Mouse (Mus musculus) midbrain, embryonic 16.5 days (tissue): ENCODE data around the gene Cd180. TPM values are rescaled to one million over a fixed set of nuclear protein-coding genes. Genes with fewer than 3 reads are reported as not detected.
A peak's percentile ranks its signal among the peaks of the same experiment; 100 is the strongest.

Experiments used
- ATAC-seq: fragments of 200-750 bp; cut with Nextera tagmentation; 2 replicates; pipeline ENCODE4 v1.8.0; 2017; ENCODE audit warnings: moderate TSS enrichment
- H3K27ac ChIP-seq: fragments of 300-500 bp; sonication (generic); 2 replicates; pipeline ENCODE4 v1.5.1; 2014; ENCODE audit warnings: mild to moderate bottlenecking, low read length, mixed read lengths
- H3K27me3 ChIP-seq: fragments of 300-500 bp; sonication (generic); 2 replicates; pipeline ENCODE4 v1.6.1; 2014; ENCODE audit warnings: low read depth, low read length, mixed read lengths; ENCODE audit not compliant: control insufficient read depth, insufficient read depth
- H3K36me3 ChIP-seq: fragments of 300-500 bp; sonication (generic); 2 replicates; pipeline ENCODE4 v1.6.1; 2014; ENCODE audit warnings: mild to moderate bottlenecking, low read length, moderate library complexity, mixed read lengths; ENCODE audit not compliant: control insufficient read depth, insufficient read depth
- H3K4me1 ChIP-seq: fragments of 300-500 bp; sonication (generic); 2 replicates; pipeline ENCODE4 v1.6.1; 2014; ENCODE audit warnings: mild to moderate bottlenecking, low read length, mixed read lengths; ENCODE audit not compliant: control insufficient read depth, insufficient read depth
- H3K4me2 ChIP-seq: fragments of 300-500 bp; sonication (generic); 2 replicates; pipeline ENCODE4 v1.6.1; 2014; ENCODE audit warnings: mild to moderate bottlenecking, low read length, mixed read lengths
- H3K4me3 ChIP-seq: fragments of 300-500 bp; sonication (generic); 2 replicates; pipeline ENCODE4 v1.5.1; 2014; ENCODE audit warnings: low read depth, mild to moderate bottlenecking, low read length, moderate library complexity, mixed read lengths
- H3K9ac ChIP-seq: fragments of 300-500 bp; sonication (generic); 2 replicates; pipeline ENCODE4 v1.6.1; 2014; ENCODE audit warnings: low read depth, low read length, mixed read lengths
- H3K9me3 ChIP-seq: fragments of 300-500 bp; sonication (generic); replicated peaks from 2 replicates; pipeline ENCODE4 v1.6.1; 2014; ENCODE audit warnings: mild to moderate bottlenecking, low read length, mixed read lengths; ENCODE audit not compliant: control insufficient read depth, poor library complexity, severe bottlenecking
- WGBS: fragments of 180-500 bp; shearing (Covaris S2); extraction: QIAGEN DNeasy Blood & Tissue Kit; methylation state at CpG from one replicate; pipeline ENCODE4 v1.1.7; 2014; 5-methylcytosine and 5-hydroxymethylcytosine counted together
- polyA plus RNA-seq: library from polyadenylated mRNA; unstranded; fragments of >200 nt; fragmentation: Nextera tagmentation; extraction: Ambion mirVana; gene quantifications from 2 replicates; pipeline ENCODE4 v1.2.1, GENCODE M21; 2015

The Cd180 gene
- polyA plus RNA-seq, 1 experiment from 2014 or later = 0.94 TPM

DNA sequence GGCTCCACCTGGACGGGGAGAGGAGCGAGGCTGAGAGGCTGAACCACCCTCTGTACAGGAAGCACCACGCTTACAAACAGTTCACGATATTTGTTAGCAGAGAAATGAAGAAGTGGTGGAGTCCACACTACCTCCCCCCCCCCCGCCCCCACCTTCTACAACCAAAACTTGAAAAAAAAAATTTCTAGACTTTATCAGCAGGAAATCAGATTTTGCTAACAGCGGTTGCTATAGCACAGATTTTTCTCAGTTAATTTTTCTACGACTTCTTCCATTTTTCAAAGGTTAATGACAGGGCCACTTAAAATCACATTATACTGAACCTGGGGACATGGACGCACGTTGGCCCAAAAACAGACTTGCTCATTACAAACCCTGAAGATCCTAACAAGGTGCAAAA, 68.1 kb downstream of the Cd180 start:
- no peak overlapping the region for H3K4me3 ChIP-seq
- H3K36me3 ChIP-seq = no peaks in the 10 kb centered on the region
- no peaks in the 10 kb centered on the region; the same call in 1 of the 2 replicates for H3K4me1 ChIP-seq
- H3K9ac ChIP-seq = no peak overlapping the region
- no peak overlapping the region for H3K4me2 ChIP-seq
- no peaks in the 10 kb centered on the region for H3K9me3 ChIP-seq
- WGBS = 84% methylated on average over 9 of the region's 9 CpGs
- no peaks in the 10 kb centered on the region for H3K27me3 ChIP-seq
- no peak for ATAC-seq
- H3K27ac ChIP-seq = no peak overlapping the region

- WGBS = 94% methylated on average over 10 of the region's 10 CpGs
- no peak overlapping the region for H3K4me2 ChIP-seq
- ATAC-seq = no peak
Observed at GRCm38 (mm10) chr13:102762203-102762602, 68.8 kb downstream of the Cd180 start.

DNA sequence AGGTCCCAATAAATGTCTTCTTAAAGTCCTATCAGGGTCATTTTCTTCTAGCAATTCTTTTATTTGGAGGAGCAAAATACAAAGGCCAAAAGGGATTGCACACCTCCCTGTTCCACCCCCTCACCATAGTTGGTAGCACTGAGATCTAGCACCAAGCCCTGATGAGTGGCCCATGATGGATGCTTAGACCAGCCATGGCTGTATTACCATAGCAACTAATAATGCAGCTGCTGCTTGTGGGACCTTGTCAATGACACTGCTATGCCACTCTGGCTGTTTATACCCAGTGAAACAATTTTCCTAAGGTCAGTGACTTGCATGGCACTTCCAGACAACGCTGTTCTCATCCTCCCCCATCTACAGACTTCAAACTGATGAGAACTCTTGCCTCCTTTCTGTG, 70.9 kb downstream of the Cd180 start:
- Histone ChIP-seq H3K36me3 (no peaks in the 10 kb centered on the region), H3K4me1 (peaks cover 6% of the 10 kb centered on the region; the same call in 1 of the 2 replicates), H3K9ac (no peak overlapping the region), H3K4me2 (no peak overlapping the region), H3K27ac (no peak overlapping the region), H3K9me3 (no peaks in the 10 kb centered on the region), H3K27me3 (no peaks in the 10 kb centered on the region), H3K4me3 (no peak overlapping the region)
- WGBS = 75% methylated on average over 1 of the region's 1 CpGs
- ATAC-seq = no peak

More at GRCm38 (mm10) chr13:102762203-102762602, 68.8 kb downstream of the Cd180 start:
- Histone ChIP-seq H3K4me3 (no peak overlapping the region), H3K9ac (no peak overlapping the region), H3K36me3 (no peaks in the 10 kb centered on the region), H3K27me3 (no peaks in the 10 kb centered on the region), H3K9me3 (no peaks in the 10 kb centered on the region), H3K4me1 (no peaks in the 10 kb centered on the region; the same call in 1 of the 2 replicates), H3K27ac (no peak overlapping the region)

GRCm38 (mm10) chr13:102765216-102765615, 71.9 kb downstream of the Cd180 start:
- 41% methylated on average over 11 of the region's 11 CpGs for WGBS
- H3K4me3 ChIP-seq = no peak overlapping the region
- H3K9ac ChIP-seq = no peak overlapping the region
- no peak for ATAC-seq
- no peak overlapping the region for H3K4me2 ChIP-seq
- no peak overlapping the region for H3K27ac ChIP-seq
- H3K27me3 ChIP-seq = no peaks in the 10 kb centered on the region
- H3K4me1 ChIP-seq = peaks cover 6% of the 10 kb centered on the region; the same call in 1 of the 2 replicates
- H3K36me3 ChIP-seq = no peaks in the 10 kb centered on the region
- H3K9me3 ChIP-seq = no peaks in the 10 kb centered on the region

DNA sequence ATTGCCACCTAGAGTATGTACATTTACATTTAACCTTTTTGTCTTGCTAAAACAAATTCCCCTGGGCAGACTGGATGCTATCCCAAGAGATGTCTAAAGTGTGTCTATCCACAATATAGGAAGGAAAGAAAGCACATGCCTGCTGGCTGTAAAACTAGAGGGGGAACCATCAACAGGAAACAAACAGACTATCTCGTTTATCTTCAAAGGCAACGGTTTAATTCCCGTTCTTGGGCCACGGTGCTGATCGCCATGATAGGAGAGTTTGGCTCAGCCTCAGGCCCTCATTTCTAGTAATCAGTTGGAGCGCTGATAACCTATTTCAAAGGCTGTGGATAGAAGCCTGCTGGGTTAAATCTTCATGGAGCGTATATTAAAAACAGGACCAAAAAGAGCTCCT, 73.8 kb downstream of the Cd180 start:
- Histone ChIP-seq H3K4me1 (peaks cover 6% of the 10 kb centered on the region; the same call in 1 of the 2 replicates), H3K4me2 (no peak overlapping the region), H3K9me3 (no peaks in the 10 kb centered on the region), H3K4me3 (no peak overlapping the region), H3K27me3 (no peaks in the 10 kb centered on the region), H3K36me3 (no peaks in the 10 kb centered on the region; the same call in 1 of the 2 replicates), H3K9ac (no peak overlapping the region), H3K27ac (no peak overlapping the region)
- 72% methylated on average over 7 of the region's 7 CpGs for WGBS
- ATAC-seq = no peak

- Histone ChIP-seq H3K27ac (0 out of 2 replicates have a peak overlapping the region, but pooled peaks have one; percentile 2), H3K4me1 (peaks cover 6% of the 10 kb centered on the region; the same call in 1 of the 2 replicates), H3K27me3 (no peaks in the 10 kb centered on the region), H3K4me3 (no peak overlapping the region), H3K9me3 (no peaks in the 10 kb centered on the region), H3K36me3 (no peaks in the 10 kb centered on the region; the same call in 1 of the 2 replicates), H3K4me2 (no peak overlapping the region), H3K9ac (no peak overlapping the region)
- WGBS = 64% methylated on average over 11 of the region's 11 CpGs
- ATAC-seq = no peak
Observed at GRCm38 (mm10) chr13:102768512-102768911, 75.2 kb downstream of the Cd180 start.

- H3K9me3 ChIP-seq = no peaks in the 10 kb centered on the region
- H3K4me2 ChIP-seq = no peak overlapping the region
- peaks cover 6% of the 10 kb centered on the region; the same call in 1 of the 2 replicates for H3K4me1 ChIP-seq
- ATAC-seq = no peak
- H3K36me3 ChIP-seq = no peaks in the 10 kb centered on the region; the same call in 1 of the 2 replicates
- 86% methylated on average over 8 of the region's 8 CpGs for WGBS
- no peak overlapping the region for H3K9ac ChIP-seq
- H3K4me3 ChIP-seq = no peak overlapping the region
- no peaks in the 10 kb centered on the region for H3K27me3 ChIP-seq
- H3K27ac ChIP-seq = no peak overlapping the region
Observed at GRCm38 (mm10) chr13:102770194-102770593, 76.8 kb downstream of the Cd180 start.

DNA sequence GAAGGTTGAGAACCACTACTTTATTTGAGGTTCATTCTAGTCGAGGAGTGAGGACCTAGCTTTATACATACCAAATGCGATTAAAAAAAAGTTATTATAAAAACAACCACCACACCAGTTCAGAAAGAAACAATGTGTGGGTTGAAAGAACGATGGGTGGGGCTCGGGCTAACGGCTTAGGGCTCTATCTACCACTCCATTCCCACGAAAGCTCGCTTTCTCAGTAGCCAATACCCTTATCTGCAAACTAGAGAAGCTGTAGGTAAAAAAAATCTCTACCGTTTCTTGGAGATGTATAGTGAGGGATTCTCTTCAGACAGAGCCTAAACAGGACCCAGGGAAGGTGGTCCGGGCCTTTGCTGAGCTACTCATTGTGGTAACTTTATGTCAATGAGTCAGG, 79.8 kb downstream of the Cd180 start:
- Histone ChIP-seq H3K36me3 (no peaks in the 10 kb centered on the region; the same call in 1 of the 2 replicates), H3K4me1 (peaks cover 5% of the 10 kb centered on the region; the same call in 1 of the 2 replicates), H3K27me3 (no peaks in the 10 kb centered on the region), H3K9me3 (no peaks in the 10 kb centered on the region), H3K9ac (no peak overlapping the region), H3K27ac (no peak overlapping the region), H3K4me3 (no peak overlapping the region), H3K4me2 (no peak overlapping the region)
- 95% methylated on average over 9 of the region's 9 CpGs for WGBS
- no peak for ATAC-seq

DNA sequence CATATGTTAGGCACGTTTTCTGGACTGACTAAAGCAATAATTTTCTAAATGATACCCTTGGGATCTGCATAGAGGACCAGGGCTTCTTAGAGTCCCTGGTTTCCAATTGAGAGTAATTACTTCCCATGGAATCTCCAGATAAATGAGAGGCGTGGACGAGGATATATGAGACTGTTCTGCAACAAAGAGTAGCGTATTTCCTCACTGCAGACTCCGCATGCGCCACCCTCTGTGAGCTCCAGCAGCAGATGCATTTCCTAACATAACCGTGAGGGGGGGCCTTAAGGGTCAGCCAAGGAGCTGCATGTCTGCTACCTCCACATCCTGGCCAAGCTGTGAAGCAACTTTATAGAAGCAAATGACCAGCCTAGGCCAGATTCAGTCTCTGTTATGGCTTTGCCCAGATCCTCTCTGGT, 81.4 kb downstream of the Cd180 start:
- 58% methylated on average over 7 of the region's 7 CpGs for WGBS
- H3K4me3 ChIP-seq = no peak overlapping the region
- no peak overlapping the region for H3K27ac ChIP-seq
- no peak overlapping the region for H3K4me2 ChIP-seq
- H3K9me3 ChIP-seq = no peaks in the 10 kb centered on the region
- H3K36me3 ChIP-seq = no peaks in the 10 kb centered on the region; the same call in 1 of the 2 replicates
- H3K9ac ChIP-seq = no peak overlapping the region
- H3K27me3 ChIP-seq = no peaks in the 10 kb centered on the region
- no peak for ATAC-seq
- H3K4me1 ChIP-seq = no peaks in the 10 kb centered on the region
